Mouse (Mus musculus): Measurements from ENCODE around the gene Pitpnm3. TPM values are rescaled to one million over a fixed set of nuclear protein-coding genes. Genes with fewer than 3 reads are reported as not detected.

The Pitpnm3 gene
- polyA plus RNA-seq, 1 experiment from 2014 or later, result 0.68 TPM

DNA sequence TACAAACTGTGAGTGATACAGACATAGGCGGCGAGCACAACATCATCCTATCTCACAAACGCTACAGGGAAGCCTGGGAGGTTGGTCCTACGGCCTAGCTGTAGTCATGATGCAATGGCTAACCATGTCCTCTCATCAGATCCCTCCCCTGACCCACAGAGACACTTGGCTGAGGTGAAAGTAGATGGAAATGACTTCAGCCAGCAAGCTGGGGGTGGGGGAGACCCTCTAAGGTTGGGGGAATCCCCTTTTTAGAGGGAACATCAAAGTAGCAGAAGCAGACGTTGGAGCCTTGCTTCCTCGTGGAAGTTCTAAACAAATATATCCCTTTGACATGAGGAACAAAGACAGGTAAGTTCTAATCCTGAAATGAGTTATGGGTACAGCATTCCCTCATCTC, 71.2 kb downstream of the Pitpnm3 start:
- Histone ChIP-seq H3K27ac (ENCODE audit: low read depth, low read length) (no peak overlapping the region), H3K4me1 (replicated peaks; ENCODE audit: control insufficient read depth, insufficient read depth, low read length) (no peaks in the 10 kb centered on the region), H3K27me3 (replicated peaks; ENCODE audit: control insufficient read depth, insufficient read depth, low read length) (no peaks in the 10 kb centered on the region), H3K36me3 (ENCODE audit: control insufficient read depth, insufficient read depth) (no peaks in the 10 kb centered on the region), H3K4me2 (replicated peaks; ENCODE audit: low read depth) (no peak overlapping the region), H3K9ac (ENCODE audit: low read depth, low read length) (no peak overlapping the region), H3K9me3 (ENCODE audit: control insufficient read depth) (no peaks in the 10 kb centered on the region), H3K4me3 (ENCODE audit: low read depth, low read length) (no peak overlapping the region)
- no peak for TF ChIP-seq CTCF (IDR thresholded peaks at IDR 0.05; ENCODE audit: low read depth)
- no peak for ATAC-seq
- 76% methylated on average over 6 of the region's 6 CpGs for WGBS

DNA sequence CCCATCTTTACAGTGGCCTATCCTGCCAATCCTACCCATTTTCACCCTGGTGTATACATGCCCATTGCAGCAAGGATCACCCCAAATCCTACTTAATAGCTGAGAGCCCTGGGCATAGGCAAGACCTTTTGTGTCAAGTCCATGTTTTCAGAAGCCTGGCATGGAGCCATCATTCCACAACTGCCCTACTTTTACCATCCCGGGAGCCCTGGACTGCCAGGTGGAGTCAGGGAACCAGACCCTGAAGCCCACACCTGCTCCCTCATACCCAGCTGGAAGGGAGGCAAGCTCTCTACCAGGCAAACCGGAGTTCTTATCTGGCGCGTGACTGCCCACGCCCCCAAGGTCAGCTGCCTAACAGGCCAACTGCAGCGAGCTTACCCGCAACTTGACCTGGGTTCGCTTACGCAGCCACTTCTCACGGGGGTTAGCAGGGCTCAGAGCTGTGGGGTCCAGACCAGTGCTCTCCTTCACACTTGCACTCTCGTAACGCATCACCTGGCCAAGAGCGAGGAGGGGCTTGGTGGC, 74.4 kb downstream of the Pitpnm3 start:
- Histone ChIP-seq H3K27ac (ENCODE audit: low read depth, low read length) (no peak overlapping the region), H3K4me1 (replicated peaks; ENCODE audit: control insufficient read depth, insufficient read depth, low read length) (no peaks in the 10 kb centered on the region), H3K4me3 (ENCODE audit: low read depth, low read length) (no peak overlapping the region), H3K27me3 (replicated peaks; ENCODE audit: control insufficient read depth, insufficient read depth, low read length) (no peaks in the 10 kb centered on the region), H3K9me3 (ENCODE audit: control insufficient read depth) (no peaks in the 10 kb centered on the region), H3K4me2 (replicated peaks; ENCODE audit: low read depth) (no peak overlapping the region), H3K36me3 (ENCODE audit: control insufficient read depth, insufficient read depth) (no peaks in the 10 kb centered on the region), H3K9ac (ENCODE audit: low read depth, low read length) (no peak overlapping the region)
- 65% methylated on average over 13 of the region's 13 CpGs for WGBS
- no peak for ATAC-seq
- TF ChIP-seq CTCF (IDR thresholded peaks at IDR 0.05; ENCODE audit: low read depth), result no peak

DNA sequence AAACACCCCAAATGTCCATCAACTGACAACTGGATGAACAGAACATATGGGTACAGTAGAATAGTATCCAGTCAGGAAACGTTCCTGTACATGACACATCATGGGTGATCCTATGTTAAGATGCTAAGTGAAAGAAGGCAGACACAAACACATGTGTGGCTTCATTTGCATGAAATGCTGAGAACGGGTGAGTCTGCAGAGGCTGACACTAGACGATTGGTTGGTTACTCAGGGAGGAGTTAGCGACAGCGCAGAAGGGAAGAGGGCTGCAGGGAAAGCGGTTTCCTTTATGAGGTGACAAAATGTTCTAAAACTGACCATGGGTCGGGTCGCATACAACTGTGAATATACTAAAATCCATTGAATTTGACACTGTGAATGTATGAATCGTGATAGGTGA, 75.2 kb downstream of the Pitpnm3 start:
- no peak overlapping the region for H3K9ac ChIP-seq (ENCODE audit: low read depth, low read length)
- H3K27ac ChIP-seq (ENCODE audit: low read depth, low read length), result no peak overlapping the region
- H3K9me3 ChIP-seq (ENCODE audit: control insufficient read depth), result no peaks in the 10 kb centered on the region
- no peaks in the 10 kb centered on the region for H3K36me3 ChIP-seq (ENCODE audit: control insufficient read depth, insufficient read depth)
- no peaks in the 10 kb centered on the region for H3K4me1 ChIP-seq (replicated peaks; ENCODE audit: control insufficient read depth, insufficient read depth, low read length)
- 79% methylated on average over 9 of the region's 9 CpGs for WGBS
- no peak overlapping the region for H3K4me3 ChIP-seq (ENCODE audit: low read depth, low read length)
- ATAC-seq, result no peak
- TF ChIP-seq CTCF (IDR thresholded peaks at IDR 0.05; ENCODE audit: low read depth), result no peak
- no peak overlapping the region for H3K4me2 ChIP-seq (replicated peaks; ENCODE audit: low read depth)
- H3K27me3 ChIP-seq (replicated peaks; ENCODE audit: control insufficient read depth, insufficient read depth, low read length), result no peaks in the 10 kb centered on the region

DNA sequence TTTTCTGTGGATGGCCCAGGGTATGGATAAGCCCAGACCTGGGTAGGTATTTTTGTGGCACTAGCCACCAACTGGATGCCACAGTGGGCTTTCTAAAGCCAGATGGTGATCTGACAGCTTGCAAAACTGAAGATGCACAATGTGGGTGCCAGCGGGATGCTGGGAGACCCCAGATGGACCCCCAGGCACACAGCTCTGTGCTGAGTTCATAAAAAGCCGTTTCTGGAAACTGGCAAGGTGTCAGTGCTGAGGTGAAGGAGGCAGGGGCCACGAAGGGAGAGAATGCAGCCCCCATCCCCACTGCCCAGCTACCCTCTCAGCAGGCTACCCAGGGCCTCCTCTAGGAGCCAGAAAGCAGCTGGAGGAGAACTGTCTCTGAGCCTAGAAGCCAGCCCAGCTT, 78.4 kb downstream of the Pitpnm3 start:
- H3K4me1 ChIP-seq (replicated peaks; ENCODE audit: control insufficient read depth, insufficient read depth, low read length), result no peaks in the 10 kb centered on the region
- no peaks in the 10 kb centered on the region for H3K27me3 ChIP-seq (replicated peaks; ENCODE audit: control insufficient read depth, insufficient read depth, low read length)
- H3K9ac ChIP-seq (ENCODE audit: low read depth, low read length), result no peak overlapping the region
- H3K9me3 ChIP-seq (ENCODE audit: control insufficient read depth), result no peaks in the 10 kb centered on the region
- H3K4me3 ChIP-seq (ENCODE audit: low read depth, low read length), result no peak overlapping the region
- ATAC-seq, result no peak
- no peak for TF ChIP-seq CTCF (IDR thresholded peaks at IDR 0.05; ENCODE audit: low read depth)
- H3K27ac ChIP-seq (ENCODE audit: low read depth, low read length), result no peak overlapping the region
- WGBS, result 85% methylated on average over 3 of the region's 3 CpGs
- H3K4me2 ChIP-seq (replicated peaks; ENCODE audit: low read depth), result no peak overlapping the region
- H3K36me3 ChIP-seq (ENCODE audit: control insufficient read depth, insufficient read depth), result no peaks in the 10 kb centered on the region

DNA sequence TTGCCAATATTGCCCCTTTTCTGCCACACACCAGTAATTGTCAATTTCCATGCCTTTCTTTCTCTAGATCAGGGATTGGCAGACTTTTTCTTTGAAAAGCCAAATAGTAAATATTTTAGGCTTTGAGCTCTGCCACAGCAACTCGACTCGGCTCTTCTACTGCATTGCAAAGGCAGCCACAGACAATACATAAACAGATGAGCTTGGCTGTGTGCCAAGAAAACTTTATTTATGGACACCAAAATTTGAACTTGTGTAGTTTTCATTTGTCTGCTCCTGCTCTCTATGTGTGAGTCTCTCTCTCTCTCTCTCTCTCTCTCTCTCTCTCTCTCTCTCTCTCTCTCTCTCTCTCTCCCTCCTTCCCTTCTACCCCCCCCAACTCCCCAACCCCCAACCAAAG, 80.4 kb downstream of the Pitpnm3 start:
- H3K4me2 ChIP-seq (replicated peaks; ENCODE audit: low read depth), result no peak overlapping the region

DNA sequence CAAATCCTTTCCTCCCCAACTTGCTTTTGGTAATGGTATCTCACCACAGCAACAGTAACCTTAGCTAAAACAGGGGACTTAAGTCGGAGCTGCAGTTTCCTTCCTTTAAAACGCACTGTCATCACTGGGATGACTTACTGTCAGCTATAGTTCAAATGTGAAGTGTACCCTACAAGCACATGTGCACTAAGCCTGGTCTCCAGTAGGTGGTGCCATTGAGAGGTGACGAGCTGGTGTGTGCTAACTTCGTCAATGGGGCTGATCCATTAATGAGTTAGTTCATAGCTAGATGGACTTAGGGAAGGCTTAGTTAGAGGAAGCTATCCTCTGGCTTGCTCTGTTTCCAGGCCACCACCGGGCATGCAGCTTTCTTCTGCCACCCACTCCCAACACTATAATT, 82.9 kb downstream of the Pitpnm3 start:
- Histone ChIP-seq H3K36me3 (ENCODE audit: control insufficient read depth, insufficient read depth) (no peaks in the 10 kb centered on the region), H3K9ac (ENCODE audit: low read depth, low read length) (no peak overlapping the region), H3K4me2 (replicated peaks; ENCODE audit: low read depth) (no peak overlapping the region), H3K27ac (ENCODE audit: low read depth, low read length) (no peak overlapping the region), H3K27me3 (replicated peaks; ENCODE audit: control insufficient read depth, insufficient read depth, low read length) (peaks cover 5% of the 10 kb centered on the region), H3K9me3 (ENCODE audit: control insufficient read depth) (no peaks in the 10 kb centered on the region), H3K4me1 (replicated peaks; ENCODE audit: control insufficient read depth, insufficient read depth, low read length) (0 out of 2 replicates have a peak, but pooled peaks cover 4% of the 10 kb centered on the region), H3K4me3 (ENCODE audit: low read depth, low read length) (no peak overlapping the region)
- 14% methylated on average over 5 of the region's 5 CpGs for WGBS
- ATAC-seq, result no peak
- TF ChIP-seq CTCF (IDR thresholded peaks at IDR 0.05; ENCODE audit: low read depth), result peak; percentile 88

More for the DNA sequence above, 80.4 kb downstream of the Pitpnm3 start:
- Histone ChIP-seq H3K4me3 (ENCODE audit: low read depth, low read length) (no peak overlapping the region), H3K36me3 (ENCODE audit: control insufficient read depth, insufficient read depth) (no peaks in the 10 kb centered on the region), H3K27ac (ENCODE audit: low read depth, low read length) (no peak overlapping the region), H3K9ac (ENCODE audit: low read depth, low read length) (no peak overlapping the region), H3K9me3 (ENCODE audit: control insufficient read depth) (no peaks in the 10 kb centered on the region), H3K4me1 (replicated peaks; ENCODE audit: control insufficient read depth, insufficient read depth, low read length) (0 out of 2 replicates have a peak, but pooled peaks cover 4% of the 10 kb centered on the region), H3K27me3 (replicated peaks; ENCODE audit: control insufficient read depth, insufficient read depth, low read length) (peaks cover 5% of the 10 kb centered on the region)
- ATAC-seq, result no peak
- 35% methylated on average over 2 of the region's 2 CpGs for WGBS
- TF ChIP-seq CTCF (IDR thresholded peaks at IDR 0.05; ENCODE audit: low read depth), result no peak

DNA sequence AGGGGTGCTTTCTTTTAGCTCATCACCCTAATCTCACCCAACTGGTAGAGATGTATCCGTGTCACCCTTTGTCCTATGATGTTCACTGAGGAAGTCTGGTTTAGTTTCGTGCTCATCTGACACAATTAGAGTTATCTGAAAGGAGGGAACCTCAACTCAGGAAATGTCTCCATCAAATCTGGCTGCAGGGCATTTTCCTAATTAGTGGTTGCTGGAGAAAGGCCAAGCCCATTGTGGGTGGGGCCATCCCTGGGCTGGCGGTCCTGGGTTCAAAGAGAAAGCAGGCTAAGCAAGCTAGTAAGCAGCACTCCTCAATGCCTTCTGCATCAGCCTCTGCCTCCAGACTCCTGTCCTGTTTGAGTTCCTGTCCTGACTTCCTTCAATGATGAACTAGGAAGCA, 83.4 kb downstream of the Pitpnm3 start:
- H3K27me3 ChIP-seq (replicated peaks; ENCODE audit: control insufficient read depth, insufficient read depth, low read length), result peaks cover 5% of the 10 kb centered on the region
- H3K4me2 ChIP-seq (replicated peaks; ENCODE audit: low read depth), result no peak overlapping the region
- TF ChIP-seq CTCF (IDR thresholded peaks at IDR 0.05; ENCODE audit: low read depth), result no peak
- H3K4me1 ChIP-seq (replicated peaks; ENCODE audit: control insufficient read depth, insufficient read depth, low read length), result 0 out of 2 replicates have a peak, but pooled peaks cover 4% of the 10 kb centered on the region
- ATAC-seq, result no peak
- no peaks in the 10 kb centered on the region for H3K9me3 ChIP-seq (ENCODE audit: control insufficient read depth)
- H3K27ac ChIP-seq (ENCODE audit: low read depth, low read length), result no peak overlapping the region
- H3K9ac ChIP-seq (ENCODE audit: low read depth, low read length), result no peak overlapping the region
- no peaks in the 10 kb centered on the region for H3K36me3 ChIP-seq (ENCODE audit: control insufficient read depth, insufficient read depth)
- no peak overlapping the region for H3K4me3 ChIP-seq (ENCODE audit: low read depth, low read length)
- WGBS, result 73% methylated on average over 3 of the region's 3 CpGs
